Mouse (Mus musculus) ES-Bruce4 (cell line): ENCODE measurements around the gene D17Wsu92e. TPM values are rescaled to one million over a fixed set of nuclear protein-coding genes. Genes with fewer than 3 reads are reported as not detected.
A peak's percentile ranks its signal among the peaks of the same experiment; 100 is the strongest.

Experiments used
- H3K27ac ChIP-seq: 2 replicates; pipeline ENCODE4 v1.5.1; 2012; ENCODE audit warnings: low read length, inconsistent platforms; ENCODE audit not compliant: insufficient read depth
- H3K27me3 ChIP-seq: 2 replicates; pipeline ENCODE4 v1.6.1; 2012; ENCODE audit warnings: mild to moderate bottlenecking, low read length, inconsistent platforms; ENCODE audit not compliant: control insufficient read depth, poor library complexity, insufficient read depth, severe bottlenecking
- H3K36me3 ChIP-seq: 2 replicates; pipeline ENCODE4 v1.6.1; 2012; ENCODE audit warnings: inconsistent platforms, mild to moderate bottlenecking, low read length, moderate library complexity; ENCODE audit not compliant: control insufficient read depth, poor library complexity, insufficient read depth, severe bottlenecking
- H3K4me1 ChIP-seq: one replicate; pipeline ENCODE4 v1.8.1; 2011; ENCODE audit warnings: low read length; ENCODE audit not compliant: control insufficient read depth, insufficient read depth
- H3K4me3 ChIP-seq: 2 replicates; pipeline ENCODE4 v1.5.1; 2011; ENCODE audit warnings: low read depth, mild to moderate bottlenecking, low read length
- H3K9ac ChIP-seq: 2 replicates; pipeline ENCODE4 v1.6.1; 2012; ENCODE audit warnings: low read depth, mild to moderate bottlenecking, inconsistent platforms; ENCODE audit not compliant: poor library complexity, severe bottlenecking
- H3K9me3 ChIP-seq: replicated peaks from 2 replicates; pipeline ENCODE4 v1.6.1; 2012; ENCODE audit warnings: mild to moderate bottlenecking, low read length, inconsistent platforms; ENCODE audit not compliant: control insufficient read depth, poor library complexity, insufficient read depth, severe bottlenecking
- CTCF ChIP-seq: IDR thresholded peaks from one replicate; pipeline ENCODE4 v1.8.1; 2011; ENCODE audit warnings: low read depth, low read length
- EP300 ChIP-seq: IDR thresholded peaks from 2 replicates; pipeline ENCODE4 v1.6.1; 2011; ENCODE audit warnings: low read depth, low read length; ENCODE audit not compliant: insufficient read depth
- POLR2A ChIP-seq: IDR thresholded peaks from one replicate; pipeline ENCODE4 v1.8.1; 2011; ENCODE audit warnings: low read length; ENCODE audit not compliant: insufficient read depth
- polyA plus RNA-seq: library from polyadenylated mRNA; stranded (reverse); fragments of >200 nt; gene quantifications from 2 replicates; pipeline ENCODE4 v1.2.4, GENCODE M21; 2011; ENCODE audit warnings: low read depth; ENCODE audit not compliant: missing spikeins, insufficient read depth, insufficient read length

D17Wsu92e gene
- polyA plus RNA-seq, 1 experiment, result 90.6 TPM

DNA sequence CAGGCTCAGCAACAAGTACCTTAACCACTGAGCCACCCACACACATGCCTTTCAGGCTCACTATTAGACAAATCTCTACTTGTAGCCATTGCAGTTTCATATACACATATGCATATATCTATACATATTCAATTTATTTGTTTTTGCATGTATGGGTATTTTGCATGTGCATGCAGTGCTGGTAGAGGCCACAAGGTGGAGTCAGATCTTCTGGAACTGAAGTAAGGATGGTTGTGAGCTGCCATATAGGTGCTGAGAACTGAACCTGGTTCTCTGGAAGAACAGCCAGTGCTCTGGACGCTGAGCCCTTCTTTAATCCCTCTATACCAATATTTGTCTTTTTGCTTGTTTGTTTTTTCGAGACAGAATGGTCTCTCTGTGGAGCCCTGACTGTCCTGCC, 56.0 kb downstream of the D17Wsu92e start:
- no peaks in the 10 kb centered on the region for H3K27me3 ChIP-seq
- H3K27ac ChIP-seq, result no peak overlapping the region
- H3K9ac ChIP-seq, result no peak overlapping the region
- H3K4me1 ChIP-seq, result no peaks in the 10 kb centered on the region
- no peaks in the 10 kb centered on the region for H3K36me3 ChIP-seq
- no peaks in the 10 kb centered on the region for H3K9me3 ChIP-seq
- no peak overlapping the region for H3K4me3 ChIP-seq
- TF ChIP-seq POLR2A, result no peak
- no peak for TF ChIP-seq EP300
- peak; percentile 2 for TF ChIP-seq CTCF

DNA sequence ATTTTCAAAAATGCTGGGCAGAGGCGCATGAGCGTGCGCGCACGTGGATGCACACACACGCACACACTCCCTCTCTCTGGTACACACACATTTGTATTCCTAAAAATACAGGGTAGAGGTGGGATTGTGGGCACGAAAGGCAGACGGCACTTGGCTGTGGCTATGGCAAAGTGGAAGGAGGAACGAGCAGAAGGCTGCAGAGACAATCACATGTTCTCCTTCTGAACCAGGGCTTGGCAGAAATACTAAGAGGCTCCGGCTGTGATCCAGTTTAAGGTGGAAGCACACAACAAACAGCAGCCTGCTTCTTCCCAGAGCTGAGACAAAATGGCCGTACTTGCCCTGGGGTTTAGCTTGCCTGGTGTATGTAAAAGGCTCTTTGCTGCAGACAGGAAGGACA, 57.6 kb downstream of the D17Wsu92e start:
- H3K27me3 ChIP-seq, result no peaks in the 10 kb centered on the region
- H3K36me3 ChIP-seq, result no peaks in the 10 kb centered on the region
- no peak for TF ChIP-seq POLR2A
- TF ChIP-seq CTCF, result no peak
- TF ChIP-seq EP300, result no peak
- no peak overlapping the region for H3K27ac ChIP-seq
- no peak overlapping the region for H3K4me3 ChIP-seq
- no peaks in the 10 kb centered on the region for H3K9me3 ChIP-seq
- H3K4me1 ChIP-seq, result no peaks in the 10 kb centered on the region
- no peak overlapping the region for H3K9ac ChIP-seq

DNA sequence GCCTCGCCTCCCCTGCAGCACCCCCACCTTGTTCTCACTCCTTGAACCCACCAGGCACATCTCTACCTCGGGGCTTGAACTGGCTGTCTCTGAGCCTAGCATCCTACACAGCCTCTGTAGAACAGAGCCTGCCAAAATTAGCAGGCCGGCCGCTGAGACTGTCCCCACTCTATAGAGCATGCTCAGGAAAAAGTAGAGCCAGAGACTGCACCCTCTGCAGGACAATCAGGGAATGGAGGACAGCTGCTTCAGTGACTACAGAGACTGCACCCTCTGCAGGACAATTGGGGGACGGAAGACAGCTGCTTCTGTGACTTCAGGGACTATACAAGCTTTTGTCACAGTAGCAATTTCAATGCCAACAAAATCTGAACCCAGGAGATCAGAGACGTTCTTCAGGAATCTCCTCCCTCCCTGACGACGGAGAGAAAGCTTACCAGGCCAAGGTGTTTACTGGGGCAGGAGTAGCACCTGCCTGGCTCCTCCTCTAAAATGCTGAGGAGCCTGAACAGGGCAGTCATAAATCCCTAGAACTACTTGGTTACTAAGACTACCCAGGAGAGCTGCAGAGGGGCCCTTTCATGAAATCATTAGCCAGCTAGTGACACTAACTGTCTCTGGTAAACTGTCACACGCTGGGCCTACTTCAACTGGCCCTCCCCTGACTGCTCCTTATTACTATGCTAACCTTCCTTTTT, 58.7 kb downstream of the D17Wsu92e start:
- H3K4me1 ChIP-seq, result no peaks in the 10 kb centered on the region

DNA sequence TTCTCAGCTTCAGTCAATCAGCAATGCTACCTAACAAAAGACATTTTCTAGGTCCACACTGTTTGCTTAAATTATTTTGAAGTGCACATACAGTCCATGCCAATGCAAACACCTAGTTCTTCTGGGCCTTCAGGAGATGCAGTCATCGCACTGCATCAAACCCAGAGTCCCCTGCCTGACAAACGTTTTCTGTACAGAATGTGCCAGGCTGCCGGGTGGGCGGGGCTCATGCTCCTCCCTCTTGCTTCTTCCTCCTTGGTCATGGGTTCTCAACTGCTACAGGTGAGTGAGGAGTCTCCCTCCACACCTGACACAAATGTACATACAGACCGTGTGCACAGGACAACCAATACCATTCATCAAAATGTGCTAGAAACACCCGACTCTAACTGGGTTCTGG, 60.3 kb downstream of the D17Wsu92e start:
- no peak for TF ChIP-seq EP300
- no peak for TF ChIP-seq POLR2A
- TF ChIP-seq CTCF, result no peak
- no peak overlapping the region for H3K27ac ChIP-seq
- no peak overlapping the region for H3K9ac ChIP-seq
- no peaks in the 10 kb centered on the region for H3K4me1 ChIP-seq
- no peaks in the 10 kb centered on the region for H3K27me3 ChIP-seq
- no peaks in the 10 kb centered on the region for H3K36me3 ChIP-seq
- no peaks in the 10 kb centered on the region for H3K9me3 ChIP-seq
- no peak overlapping the region for H3K4me3 ChIP-seq

More for the DNA sequence above, 58.7 kb downstream of the D17Wsu92e start:
- Histone ChIP-seq H3K9me3 (no peaks in the 10 kb centered on the region), H3K27me3 (no peaks in the 10 kb centered on the region), H3K9ac (no peak overlapping the region), H3K36me3 (no peaks in the 10 kb centered on the region), H3K4me3 (no peak overlapping the region), H3K27ac (no peak overlapping the region)
- TF ChIP-seq EP300 (no peak), CTCF (peak; percentile 99)

DNA sequence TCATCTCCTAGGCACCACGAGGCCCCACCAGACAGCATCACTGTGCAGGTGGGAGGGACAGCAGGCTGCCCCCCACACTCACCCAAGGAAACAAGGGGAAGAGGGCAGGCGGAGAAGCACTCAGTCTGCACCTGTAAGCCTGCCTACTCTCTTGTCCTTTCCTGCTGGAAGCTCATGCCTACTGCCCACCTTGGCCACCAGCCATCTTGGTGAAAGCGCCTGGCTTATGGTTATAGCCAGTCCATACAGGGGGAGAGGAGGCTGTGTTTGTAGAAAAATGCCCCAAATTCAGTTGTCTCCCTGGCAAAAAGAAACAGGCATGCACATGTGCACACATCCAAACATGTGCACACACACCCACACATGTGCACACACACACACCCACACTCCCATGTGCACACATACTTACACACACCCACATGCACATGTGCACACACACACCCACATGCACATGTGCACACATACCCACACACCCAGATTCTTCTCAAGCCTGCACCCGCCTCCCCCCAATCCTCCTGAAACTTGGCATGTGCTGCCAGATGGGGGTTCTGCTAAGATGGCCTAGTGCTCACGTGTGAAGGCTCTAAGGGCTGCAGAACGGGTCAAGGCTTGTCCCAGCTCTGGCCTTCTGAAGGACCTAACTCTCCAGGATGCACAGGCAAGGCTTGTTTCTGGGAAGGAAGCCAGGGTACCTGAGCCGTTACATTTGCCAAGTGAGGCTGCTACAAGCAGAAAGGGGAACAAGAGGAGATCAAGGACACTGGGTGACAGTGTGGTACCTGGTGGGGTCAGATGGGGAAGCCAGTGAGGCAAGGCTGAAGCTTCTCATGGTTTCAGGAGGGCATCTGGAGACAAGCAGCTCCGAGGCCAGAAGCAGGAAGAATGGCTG, 68.9 kb downstream of the D17Wsu92e start:
- TF ChIP-seq EP300, result no peak
- TF ChIP-seq POLR2A, result no peak
- no peak for TF ChIP-seq CTCF
- H3K4me3 ChIP-seq, result no peak overlapping the region
- H3K27me3 ChIP-seq, result no peaks in the 10 kb centered on the region
- H3K9ac ChIP-seq, result no peak overlapping the region
- H3K36me3 ChIP-seq, result no peaks in the 10 kb centered on the region
- H3K27ac ChIP-seq, result no peak overlapping the region
- H3K4me1 ChIP-seq, result no peaks in the 10 kb centered on the region
- no peaks in the 10 kb centered on the region for H3K9me3 ChIP-seq

DNA sequence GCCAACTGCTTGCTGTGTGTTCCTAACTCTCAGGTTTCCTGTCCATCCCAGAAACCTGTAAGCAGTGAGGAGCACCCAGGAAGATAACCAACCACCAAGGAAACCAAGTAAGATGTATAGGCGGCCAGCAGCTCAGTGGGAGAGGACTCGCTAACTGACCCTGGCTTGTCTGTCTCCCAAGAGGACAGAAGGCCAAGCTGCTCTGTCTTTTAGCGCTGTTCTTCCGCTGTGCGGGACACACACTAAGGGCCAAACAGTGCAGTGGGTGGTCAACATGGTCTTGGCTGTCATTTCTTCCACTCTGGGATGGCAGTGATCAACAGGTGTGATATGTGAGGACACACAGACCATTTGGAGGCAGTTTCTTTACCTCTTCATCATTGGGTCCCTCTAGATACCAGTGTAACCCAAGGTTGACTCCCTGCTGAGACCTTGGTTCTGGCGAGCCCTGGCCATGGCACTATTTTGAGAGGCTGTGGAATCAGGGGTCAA, 70.0 kb downstream of the D17Wsu92e start:
- Histone ChIP-seq H3K27ac (no peak overlapping the region), H3K9me3 (no peaks in the 10 kb centered on the region), H3K27me3 (no peaks in the 10 kb centered on the region), H3K9ac (no peak overlapping the region), H3K4me1 (peaks cover 1% of the 10 kb centered on the region), H3K4me3 (no peak overlapping the region), H3K36me3 (no peaks in the 10 kb centered on the region)
- TF ChIP-seq EP300, result no peak
- TF ChIP-seq POLR2A, result no peak
- no peak for TF ChIP-seq CTCF
